Mouse (Mus musculus): ENCODE data around the gene Camp. TPM values are rescaled to one million over a fixed set of nuclear protein-coding genes. Genes with fewer than 3 reads are reported as not detected.

Camp gene
- total and polyA plus RNA-seq, 2 experiments, result 0.45 TPM; not detected in 1

DNA sequence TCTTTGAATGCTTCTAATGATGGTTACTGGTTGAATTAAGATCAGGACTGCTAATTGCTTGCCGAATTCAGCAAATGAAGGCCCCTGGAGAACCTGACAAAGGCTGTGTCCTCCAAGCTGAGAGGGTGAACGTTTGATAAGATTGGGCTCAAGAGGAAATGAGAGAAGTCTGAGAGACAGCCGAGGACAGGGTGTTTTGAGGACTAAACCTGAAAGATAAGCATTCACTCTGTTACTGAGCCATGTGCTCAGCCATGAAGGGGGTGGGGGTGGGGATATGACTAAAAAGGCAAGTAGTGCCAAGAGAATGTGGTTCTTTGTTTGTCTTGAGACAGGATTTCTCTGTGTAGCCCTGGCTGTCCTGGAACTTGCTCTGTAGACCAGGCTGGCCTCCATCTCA is 13.7 kb upstream of the Camp start:
- Histone ChIP-seq H3K4me3 (ENCODE audit: insufficient read depth, low read depth, low read length) (no peak overlapping the region), H3K9ac (ENCODE audit: low read depth, low read length) (no peak overlapping the region)

GRCm38 (mm10) chr9:109862397-109863044 is 13.1 kb upstream of the Camp start:
- peak; percentile 94 for TF ChIP-seq CTCF (IDR thresholded peaks at IDR 0.05; ENCODE audit: low read depth, low read length)
- TF ChIP-seq POLR2A (IDR thresholded peaks at IDR 0.05; ENCODE audit: extremely low read depth, insufficient read depth, low read length), result no peak
- H3K4me1 ChIP-seq (ENCODE audit: control insufficient read depth, insufficient read depth, low read length), result no peaks in the 10 kb centered on the region
- no peaks in the 10 kb centered on the region for H3K36me3 ChIP-seq (ENCODE audit: control insufficient read depth, insufficient read depth, low read length)
- no peak overlapping the region for H3K27ac ChIP-seq (replicated peaks; ENCODE audit: insufficient read depth, low read depth, low read length)
- no peak overlapping the region for H3K4me3 ChIP-seq (ENCODE audit: insufficient read depth, low read depth, low read length)
- 11% methylated on average over 20 of the region's 20 CpGs for WGBS
- DNase-seq (ENCODE audit: extremely low read depth, low read depth, low spot score), result peak; percentile 28
- no peaks in the 10 kb centered on the region for H3K79me2 ChIP-seq (ENCODE audit: control insufficient read depth, insufficient read depth, low read length)
- H3K9ac ChIP-seq (ENCODE audit: low read depth, low read length), result no peak overlapping the region
- no peaks in the 10 kb centered on the region for H3K27me3 ChIP-seq (ENCODE audit: control insufficient read depth, insufficient read depth, low read length)

More for the DNA sequence above, 13.7 kb upstream of the Camp start:
- no peak for DNase-seq (ENCODE audit: extremely low read depth, low read depth, low spot score)
- Histone ChIP-seq H3K79me2 (ENCODE audit: control insufficient read depth, insufficient read depth, low read length) (no peaks in the 10 kb centered on the region), H3K27ac (replicated peaks; ENCODE audit: insufficient read depth, low read depth, low read length) (no peak overlapping the region), H3K4me1 (ENCODE audit: control insufficient read depth, insufficient read depth, low read length) (no peaks in the 10 kb centered on the region), H3K36me3 (ENCODE audit: control insufficient read depth, insufficient read depth, low read length) (no peaks in the 10 kb centered on the region), H3K27me3 (ENCODE audit: control insufficient read depth, insufficient read depth, low read length) (no peaks in the 10 kb centered on the region)
- 34% methylated on average over 3 of the region's 3 CpGs for WGBS
- TF ChIP-seq POLR2A (IDR thresholded peaks at IDR 0.05; ENCODE audit: extremely low read depth, insufficient read depth, low read length), result no peak
- TF ChIP-seq CTCF (IDR thresholded peaks at IDR 0.05; ENCODE audit: low read depth, low read length), result no peak

DNA sequence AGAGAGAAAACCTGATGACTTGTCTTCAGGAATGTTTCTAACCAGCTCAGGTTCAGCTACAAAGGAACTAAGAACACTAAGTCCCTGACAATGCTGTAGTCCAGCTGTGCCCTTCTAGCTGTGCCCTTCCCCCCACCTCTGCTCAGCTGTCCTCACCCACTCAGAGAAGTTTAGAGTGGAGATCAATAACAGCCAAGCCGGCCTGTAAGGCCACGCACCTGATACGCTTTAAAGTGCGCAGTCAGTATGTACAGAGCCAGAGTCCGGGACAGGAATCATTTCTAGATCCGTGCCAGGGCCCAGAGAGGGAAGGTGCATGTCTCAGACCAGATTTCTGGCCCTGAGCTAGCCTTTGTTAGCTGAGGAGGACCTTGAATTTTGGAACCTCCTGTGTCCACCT is 6.5 kb upstream of the Camp start:
- no peak overlapping the region for H3K4me3 ChIP-seq (ENCODE audit: insufficient read depth, low read depth, low read length)
- WGBS, result 9% methylated on average over 6 of the region's 6 CpGs
- H3K36me3 ChIP-seq (ENCODE audit: control insufficient read depth, insufficient read depth, low read length), result no peaks in the 10 kb centered on the region
- H3K79me2 ChIP-seq (ENCODE audit: control insufficient read depth, insufficient read depth, low read length), result no peaks in the 10 kb centered on the region
- no peaks in the 10 kb centered on the region for H3K4me1 ChIP-seq (ENCODE audit: control insufficient read depth, insufficient read depth, low read length)
- no peak for TF ChIP-seq POLR2A (IDR thresholded peaks at IDR 0.05; ENCODE audit: extremely low read depth, insufficient read depth, low read length)
- TF ChIP-seq CTCF (IDR thresholded peaks at IDR 0.05; ENCODE audit: low read depth, low read length), result no peak
- no peak overlapping the region for H3K27ac ChIP-seq (replicated peaks; ENCODE audit: insufficient read depth, low read depth, low read length)
- peak; percentile 27 for DNase-seq (ENCODE audit: extremely low read depth, low read depth, low spot score)
- H3K9ac ChIP-seq (ENCODE audit: low read depth, low read length), result no peak overlapping the region
- no peaks in the 10 kb centered on the region for H3K27me3 ChIP-seq (ENCODE audit: control insufficient read depth, insufficient read depth, low read length)

DNA sequence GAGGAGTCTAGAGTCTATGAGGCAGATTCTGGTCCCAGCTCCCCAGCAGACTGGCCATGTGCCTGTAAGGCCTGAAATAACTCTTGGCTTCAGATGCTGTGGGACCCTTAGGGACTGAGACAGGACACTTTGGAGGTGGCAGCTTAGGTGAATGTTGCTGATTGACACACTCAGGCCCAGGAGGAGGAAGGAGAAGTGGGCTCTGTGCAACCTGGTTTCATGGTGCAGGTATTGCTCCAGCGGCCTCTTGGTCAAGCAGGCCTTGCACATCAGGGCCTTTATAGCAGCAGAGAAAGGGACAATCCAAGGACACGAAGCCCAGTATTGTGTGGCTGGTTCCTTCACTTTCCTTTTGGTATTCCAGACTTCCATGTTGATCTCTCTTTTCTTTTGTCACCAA is 4.9 kb upstream of the Camp start:
- 94% methylated on average over 2 of the region's 2 CpGs for WGBS
- TF ChIP-seq POLR2A (IDR thresholded peaks at IDR 0.05; ENCODE audit: extremely low read depth, insufficient read depth, low read length), result no peak
- no peak for TF ChIP-seq CTCF (IDR thresholded peaks at IDR 0.05; ENCODE audit: low read depth, low read length)
- H3K4me1 ChIP-seq (ENCODE audit: control insufficient read depth, insufficient read depth, low read length), result no peaks in the 10 kb centered on the region
- H3K79me2 ChIP-seq (ENCODE audit: control insufficient read depth, insufficient read depth, low read length), result no peaks in the 10 kb centered on the region
- H3K4me3 ChIP-seq (ENCODE audit: insufficient read depth, low read depth, low read length), result no peak overlapping the region
- H3K36me3 ChIP-seq (ENCODE audit: control insufficient read depth, insufficient read depth, low read length), result no peaks in the 10 kb centered on the region
- no peak for DNase-seq (ENCODE audit: extremely low read depth, low read depth, low spot score)
- no peaks in the 10 kb centered on the region for H3K27me3 ChIP-seq (ENCODE audit: control insufficient read depth, insufficient read depth, low read length)
- H3K27ac ChIP-seq (replicated peaks; ENCODE audit: insufficient read depth, low read depth, low read length), result no peak overlapping the region
- no peak overlapping the region for H3K9ac ChIP-seq (ENCODE audit: low read depth, low read length)

DNA sequence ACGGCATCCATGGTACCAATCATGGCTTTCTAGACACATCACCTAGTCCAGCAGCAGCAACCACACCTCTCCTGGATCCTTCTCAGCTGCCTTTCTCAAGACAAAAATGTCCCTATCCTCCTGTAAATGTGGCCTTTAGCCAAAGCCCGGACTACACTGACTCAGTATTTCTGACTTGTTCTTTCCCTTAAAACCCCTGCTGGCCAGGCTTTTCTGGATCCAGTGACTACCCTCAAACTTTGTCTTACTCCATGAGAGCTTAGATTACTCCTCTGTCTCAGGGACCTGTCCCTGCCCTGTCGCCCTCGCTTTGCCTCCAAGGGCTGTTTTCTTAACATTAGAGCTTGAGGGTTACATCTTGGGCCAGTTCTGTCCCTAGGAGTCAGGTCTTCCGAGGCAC is 682 bp upstream of the Camp start:
- no peaks in the 10 kb centered on the region for H3K4me1 ChIP-seq (ENCODE audit: control insufficient read depth, insufficient read depth, low read length)
- 90% methylated on average over 5 of the region's 5 CpGs for WGBS
- DNase-seq (ENCODE audit: extremely low read depth, low read depth, low spot score), result no peak
- H3K27ac ChIP-seq (replicated peaks; ENCODE audit: insufficient read depth, low read depth, low read length), result no peak overlapping the region
- TF ChIP-seq CTCF (IDR thresholded peaks at IDR 0.05; ENCODE audit: low read depth, low read length), result no peak
- TF ChIP-seq POLR2A (IDR thresholded peaks at IDR 0.05; ENCODE audit: extremely low read depth, insufficient read depth, low read length), result no peak
- H3K36me3 ChIP-seq (ENCODE audit: control insufficient read depth, insufficient read depth, low read length), result 0 out of 2 replicates have a peak, but pooled peaks cover 2% of the 10 kb centered on the region
- H3K9ac ChIP-seq (ENCODE audit: low read depth, low read length), result no peak overlapping the region
- no peaks in the 10 kb centered on the region for H3K27me3 ChIP-seq (ENCODE audit: control insufficient read depth, insufficient read depth, low read length)
- H3K4me3 ChIP-seq (ENCODE audit: insufficient read depth, low read depth, low read length), result no peak overlapping the region
- H3K79me2 ChIP-seq (ENCODE audit: control insufficient read depth, insufficient read depth, low read length), result no peaks in the 10 kb centered on the region

- WGBS, result 2% methylated on average over 6 of the region's 6 CpGs
- Histone ChIP-seq H3K9ac (ENCODE audit: low read depth, low read length) (peak overlapping the region; percentile 81), H3K36me3 (ENCODE audit: control insufficient read depth, insufficient read depth, low read length) (no peaks in the 10 kb centered on the region), H3K27me3 (ENCODE audit: control insufficient read depth, insufficient read depth, low read length) (no peaks in the 10 kb centered on the region), H3K27ac (replicated peaks; ENCODE audit: insufficient read depth, low read depth, low read length) (peak overlapping the region; percentile 65), H3K79me2 (ENCODE audit: control insufficient read depth, insufficient read depth, low read length) (no peaks in the 10 kb centered on the region), H3K4me1 (ENCODE audit: control insufficient read depth, insufficient read depth, low read length) (peaks cover 1% of the 10 kb centered on the region; the same call in 1 of the 2 replicates), H3K4me3 (ENCODE audit: insufficient read depth, low read depth, low read length) (peak overlapping the region; percentile 60)
- TF ChIP-seq POLR2A (IDR thresholded peaks at IDR 0.05; ENCODE audit: extremely low read depth, insufficient read depth, low read length) (no peak), CTCF (IDR thresholded peaks at IDR 0.05; ENCODE audit: low read depth, low read length) (no peak)
- no peak for DNase-seq (ENCODE audit: extremely low read depth, low read depth, low spot score)
Observed at GRCm38 (mm10) chr9:109833088-109833412, 16.4 kb downstream of the Camp start.
